Mouse (Mus musculus) layer of hippocampus, adult 2 months (tissue): ENCODE measurements around the gene Cpne1. TPM values are rescaled to one million over a fixed set of nuclear protein-coding genes. Genes with fewer than 3 reads are reported as not detected.
"Not testable (repeated sequence)": the region's sequence is repeated elsewhere in the genome, so short reads cannot be mapped to it uniquely, and the experiment has no call there.

ENCODE experiments used
- DNase-seq, 2 experiments: peaks; one replicate each; pipeline ENCODE4 v3.0.0; 2022; ENCODE audit warnings: low spot score in 2 of 2
- H3K27ac ChIP-seq: fragments of 200-600 bp; 2 replicates; pipeline ENCODE4 v1.8.1; 2022
- H3K4me3 ChIP-seq: fragments of 200-600 bp; 2 replicates; pipeline ENCODE4 v1.8.1; 2022; ENCODE audit warnings: mild to moderate bottlenecking
- CTCF ChIP-seq: fragments of 200-600 bp; conservative IDR thresholded peaks from 2 replicates; pipeline ENCODE4 v1.8.1; 2022; ENCODE audit warnings: antibody characterized with exemption, mild to moderate bottlenecking, moderate library complexity
- total RNA-seq, 2 experiments: library from RNA; stranded (reverse); gene quantifications; 2 replicates each; pipeline ENCODE4 v1.2.3; 2021

The Cpne1 gene
- total RNA-seq, 2 experiments from 2014 or later: 26.9 to 27.3 TPM

GRCm38 (mm10) chr2:156119566-156119965 lies 7.8 kb upstream of the Cpne1 start:
- H3K4me3 ChIP-seq: no peak overlapping the region
- DNase-seq: no peak
- no peak for TF ChIP-seq CTCF
- no peak overlapping the region for H3K27ac ChIP-seq

GRCm38 (mm10) chr2:156112080-156112423 lies 287 bp upstream of the Cpne1 start:
- DNase-seq: not testable (repeated sequence)
- peak overlapping the region; percentile 99 for H3K27ac ChIP-seq
- H3K4me3 ChIP-seq: peak overlapping the region; percentile 90

GRCm38 (mm10) chr2:156110627-156111357 lies 973 bp downstream of the Cpne1 start:
- TF ChIP-seq CTCF: no peak
- DNase-seq: no peak
- peak overlapping the region; percentile 99 for H3K27ac ChIP-seq
- peak overlapping the region; percentile 90 for H3K4me3 ChIP-seq

- Histone ChIP-seq H3K4me3 (no peak overlapping the region), H3K27ac (peak overlapping the region; percentile 46)
- no peak for TF ChIP-seq CTCF
- DNase-seq: no peak
Observed at GRCm38 (mm10) chr2:156091926-156092325, 19.8 kb downstream of the Cpne1 start.

- TF ChIP-seq CTCF: no peak
- Histone ChIP-seq H3K27ac (peak overlapping the region; percentile 46; the same call in 1 of the 2 replicates), H3K4me3 (no peak overlapping the region)
- no peak for DNase-seq
Observed at GRCm38 (mm10) chr2:156089799-156090198, 22.0 kb downstream of the Cpne1 start.

- no peak overlapping the region for H3K27ac ChIP-seq
- no peak overlapping the region for H3K4me3 ChIP-seq
- no peak for TF ChIP-seq CTCF
- no peak for DNase-seq
Observed at GRCm38 (mm10) chr2:156087391-156088110, 24.2 kb downstream of the Cpne1 start.

- DNase-seq: no peak
- Histone ChIP-seq H3K27ac (no peak overlapping the region), H3K4me3 (no peak overlapping the region)
- TF ChIP-seq CTCF: no peak
Observed at GRCm38 (mm10) chr2:156084541-156084940, 27.2 kb downstream of the Cpne1 start.

- TF ChIP-seq CTCF: no peak
- H3K4me3 ChIP-seq: no peak overlapping the region
- peak overlapping the region; percentile 10; the same call in 1 of the 2 replicates for H3K27ac ChIP-seq
- no peak for DNase-seq
Observed at GRCm38 (mm10) chr2:156080391-156080790, 31.4 kb downstream of the Cpne1 start.

GRCm38 (mm10) chr2:156079674-156080073 lies 32.1 kb downstream of the Cpne1 start:
- no peak for TF ChIP-seq CTCF
- Histone ChIP-seq H3K27ac (no peak overlapping the region), H3K4me3 (no peak overlapping the region)
- no peak for DNase-seq

GRCm38 (mm10) chr2:156079183-156079560 lies 32.6 kb downstream of the Cpne1 start:
- no peak overlapping the region for H3K27ac ChIP-seq
- H3K4me3 ChIP-seq: no peak overlapping the region
- no peak for TF ChIP-seq CTCF
- DNase-seq: no peak

GRCm38 (mm10) chr2:156078421-156079182 lies 33.2 kb downstream of the Cpne1 start:
- H3K4me3 ChIP-seq: no peak overlapping the region
- DNase-seq: no peak
- no peak overlapping the region for H3K27ac ChIP-seq
- no peak for TF ChIP-seq CTCF

- Histone ChIP-seq H3K27ac (no peak overlapping the region), H3K4me3 (no peak overlapping the region)
- TF ChIP-seq CTCF: no peak
- DNase-seq: no peak
Observed at GRCm38 (mm10) chr2:156077461-156077860, 34.3 kb downstream of the Cpne1 start.

- DNase-seq: no peak
- no peak for TF ChIP-seq CTCF
- no peak overlapping the region for H3K4me3 ChIP-seq
- H3K27ac ChIP-seq: no peak overlapping the region
Observed at GRCm38 (mm10) chr2:156073725-156074124, 38.0 kb downstream of the Cpne1 start.
